Mouse (Mus musculus): ENCODE data around the gene B230104I21Rik. TPM values are rescaled to one million over a fixed set of nuclear protein-coding genes. Genes with fewer than 3 reads are reported as not detected.
A peak's percentile ranks its signal among the peaks of the same experiment; 100 is the strongest.

Gene B230104I21Rik
- polyA plus RNA-seq, 1 experiment from 2014 or later = 0.17 TPM

- Histone ChIP-seq H3K4me2 (ENCODE audit: low read depth, low read length) (peak overlapping the region; percentile 41), H3K9me3 (replicated peaks; ENCODE audit: control insufficient read depth, low read length) (no peaks in the 10 kb centered on the region), H3K36me3 (ENCODE audit: control insufficient read depth, insufficient read depth) (no peaks in the 10 kb centered on the region), H3K27ac (ENCODE audit: low read length) (no peak overlapping the region), H3K4me1 (ENCODE audit: control insufficient read depth, insufficient read depth, low read length) (peaks cover 33% of the 10 kb centered on the region), H3K4me3 (ENCODE audit: low read length) (peak overlapping the region; percentile 29), H3K27me3 (ENCODE audit: control insufficient read depth, insufficient read depth, low read length) (no peaks in the 10 kb centered on the region), H3K9ac (ENCODE audit: low read length) (peak overlapping the region; percentile 39)
- 56% methylated on average over 46 of the region's 48 CpGs for WGBS
- ATAC-seq (replicated peaks; ENCODE audit: extremely low read depth, insufficient read depth, low FRiP score) = no peak
Observed at GRCm38 (mm10) chr4:154334699-154335402, 1.1 kb upstream of the B230104I21Rik start.

GRCm38 (mm10) chr4:154336650-154337049 is 723 bp downstream of the B230104I21Rik start:
- H3K9ac ChIP-seq (ENCODE audit: low read length) = no peak overlapping the region
- H3K4me3 ChIP-seq (ENCODE audit: low read length) = no peak overlapping the region
- H3K4me1 ChIP-seq (ENCODE audit: control insufficient read depth, insufficient read depth, low read length) = peaks cover 20% of the 10 kb centered on the region
- no peaks in the 10 kb centered on the region; the same call in 1 of the 2 replicates for H3K27me3 ChIP-seq (ENCODE audit: control insufficient read depth, insufficient read depth, low read length)
- no peak overlapping the region for H3K4me2 ChIP-seq (ENCODE audit: low read depth, low read length)
- 0 out of 2 replicates have a peak, but pooled peaks cover 4% of the 10 kb centered on the region for H3K36me3 ChIP-seq (ENCODE audit: control insufficient read depth, insufficient read depth)
- H3K9me3 ChIP-seq (replicated peaks; ENCODE audit: control insufficient read depth, low read length) = no peaks in the 10 kb centered on the region
- ATAC-seq (replicated peaks; ENCODE audit: extremely low read depth, insufficient read depth, low FRiP score) = peak; percentile 64
- peak overlapping the region; percentile 62 for H3K27ac ChIP-seq (ENCODE audit: low read length)
- WGBS = 43% methylated on average over 10 of the region's 10 CpGs

GRCm38 (mm10) chr4:154346731-154347522 is 11.0 kb downstream of the B230104I21Rik start:
- H3K27me3 ChIP-seq (ENCODE audit: control insufficient read depth, insufficient read depth, low read length) = no peaks in the 10 kb centered on the region
- H3K9me3 ChIP-seq (replicated peaks; ENCODE audit: control insufficient read depth, low read length) = peaks cover 3% of the 10 kb centered on the region
- 66% methylated on average over 19 of the region's 19 CpGs for WGBS
- H3K4me2 ChIP-seq (ENCODE audit: low read depth, low read length) = no peak overlapping the region
- 0 out of 2 replicates have a peak overlapping the region, but pooled peaks have one; percentile 4 for H3K9ac ChIP-seq (ENCODE audit: low read length)
- H3K36me3 ChIP-seq (ENCODE audit: control insufficient read depth, insufficient read depth) = peaks cover 7% of the 10 kb centered on the region
- ATAC-seq (replicated peaks; ENCODE audit: extremely low read depth, insufficient read depth, low FRiP score) = no peak
- H3K27ac ChIP-seq (ENCODE audit: low read length) = no peak overlapping the region
- peaks cover 16% of the 10 kb centered on the region; the same call in 1 of the 2 replicates for H3K4me1 ChIP-seq (ENCODE audit: control insufficient read depth, insufficient read depth, low read length)
- no peak overlapping the region for H3K4me3 ChIP-seq (ENCODE audit: low read length)

- Histone ChIP-seq H3K4me2 (ENCODE audit: low read depth, low read length) (no peak overlapping the region), H3K36me3 (ENCODE audit: control insufficient read depth, insufficient read depth) (peaks cover 3% of the 10 kb centered on the region; the same call in 1 of the 2 replicates), H3K9ac (ENCODE audit: low read length) (no peak overlapping the region; the same call in 1 of the 2 replicates), H3K9me3 (replicated peaks; ENCODE audit: control insufficient read depth, low read length) (no peaks in the 10 kb centered on the region), H3K27me3 (ENCODE audit: control insufficient read depth, insufficient read depth, low read length) (no peaks in the 10 kb centered on the region), H3K27ac (ENCODE audit: low read length) (no peak overlapping the region; the same call in 1 of the 2 replicates), H3K4me1 (ENCODE audit: control insufficient read depth, insufficient read depth, low read length) (peaks cover 25% of the 10 kb centered on the region), H3K4me3 (ENCODE audit: low read length) (no peak overlapping the region)
- 47% methylated on average over 11 of the region's 11 CpGs for WGBS
- ATAC-seq (replicated peaks; ENCODE audit: extremely low read depth, insufficient read depth, low FRiP score) = no peak
Observed at GRCm38 (mm10) chr4:154348197-154348786, 12.4 kb downstream of the B230104I21Rik start.

- no peaks in the 10 kb centered on the region for H3K36me3 ChIP-seq (ENCODE audit: control insufficient read depth, insufficient read depth)
- WGBS = 33% methylated on average over 13 of the region's 13 CpGs
- H3K27me3 ChIP-seq (ENCODE audit: control insufficient read depth, insufficient read depth, low read length) = no peaks in the 10 kb centered on the region
- no peak overlapping the region for H3K4me3 ChIP-seq (ENCODE audit: low read length)
- ATAC-seq (replicated peaks; ENCODE audit: extremely low read depth, insufficient read depth, low FRiP score) = no peak
- no peak overlapping the region for H3K4me2 ChIP-seq (ENCODE audit: low read depth, low read length)
- H3K4me1 ChIP-seq (ENCODE audit: control insufficient read depth, insufficient read depth, low read length) = peaks cover 21% of the 10 kb centered on the region
- 0 out of 2 replicates have a peak, but pooled peaks cover 2% of the 10 kb centered on the region for H3K9me3 ChIP-seq (replicated peaks; ENCODE audit: control insufficient read depth, low read length)
- no peak overlapping the region; the same call in 1 of the 2 replicates for H3K27ac ChIP-seq (ENCODE audit: low read length)
- peak overlapping the region; percentile 4; the same call in 1 of the 2 replicates for H3K9ac ChIP-seq (ENCODE audit: low read length)
Observed at GRCm38 (mm10) chr4:154352246-154352645, 16.3 kb downstream of the B230104I21Rik start.

- Histone ChIP-seq H3K27me3 (ENCODE audit: control insufficient read depth, insufficient read depth, low read length) (no peaks in the 10 kb centered on the region), H3K4me3 (ENCODE audit: low read length) (no peak overlapping the region), H3K4me1 (ENCODE audit: control insufficient read depth, insufficient read depth, low read length) (peaks cover 41% of the 10 kb centered on the region), H3K36me3 (ENCODE audit: control insufficient read depth, insufficient read depth) (no peaks in the 10 kb centered on the region), H3K27ac (ENCODE audit: low read length) (no peak overlapping the region), H3K4me2 (ENCODE audit: low read depth, low read length) (no peak overlapping the region), H3K9me3 (replicated peaks; ENCODE audit: control insufficient read depth, low read length) (0 out of 2 replicates have a peak, but pooled peaks cover 2% of the 10 kb centered on the region), H3K9ac (ENCODE audit: low read length) (no peak overlapping the region)
- ATAC-seq (replicated peaks; ENCODE audit: extremely low read depth, insufficient read depth, low FRiP score) = no peak
- 95% methylated on average over 5 of the region's 5 CpGs for WGBS
Observed at GRCm38 (mm10) chr4:154355408-154355807, 19.5 kb downstream of the B230104I21Rik start.

- Histone ChIP-seq H3K27ac (ENCODE audit: low read length) (peak overlapping the region; percentile 79), H3K27me3 (ENCODE audit: control insufficient read depth, insufficient read depth, low read length) (no peaks in the 10 kb centered on the region), H3K9me3 (replicated peaks; ENCODE audit: control insufficient read depth, low read length) (0 out of 2 replicates have a peak, but pooled peaks cover 2% of the 10 kb centered on the region), H3K4me1 (ENCODE audit: control insufficient read depth, insufficient read depth, low read length) (peaks cover 30% of the 10 kb centered on the region), H3K4me3 (ENCODE audit: low read length) (no peak overlapping the region), H3K9ac (ENCODE audit: low read length) (peak overlapping the region; percentile 53), H3K4me2 (ENCODE audit: low read depth, low read length) (no peak overlapping the region), H3K36me3 (ENCODE audit: control insufficient read depth, insufficient read depth) (no peaks in the 10 kb centered on the region)
- ATAC-seq (replicated peaks; ENCODE audit: extremely low read depth, insufficient read depth, low FRiP score) = 0 out of 2 replicates have a peak, but pooled peaks have one; percentile 20
- WGBS = 33% methylated on average over 5 of the region's 5 CpGs
Observed at GRCm38 (mm10) chr4:154358370-154358769, 22.4 kb downstream of the B230104I21Rik start.

GRCm38 (mm10) chr4:154358816-154359215 is 22.9 kb downstream of the B230104I21Rik start:
- H3K36me3 ChIP-seq (ENCODE audit: control insufficient read depth, insufficient read depth) = no peaks in the 10 kb centered on the region
- H3K4me3 ChIP-seq (ENCODE audit: low read length) = no peak overlapping the region
- peak overlapping the region; percentile 79 for H3K27ac ChIP-seq (ENCODE audit: low read length)
- peak; percentile 23; the same call in 1 of the 2 replicates for ATAC-seq (replicated peaks; ENCODE audit: extremely low read depth, insufficient read depth, low FRiP score)
- 0 out of 2 replicates have a peak, but pooled peaks cover 2% of the 10 kb centered on the region for H3K9me3 ChIP-seq (replicated peaks; ENCODE audit: control insufficient read depth, low read length)
- no peak overlapping the region for H3K4me2 ChIP-seq (ENCODE audit: low read depth, low read length)
- peaks cover 30% of the 10 kb centered on the region for H3K4me1 ChIP-seq (ENCODE audit: control insufficient read depth, insufficient read depth, low read length)
- peak overlapping the region; percentile 53 for H3K9ac ChIP-seq (ENCODE audit: low read length)
- no peaks in the 10 kb centered on the region for H3K27me3 ChIP-seq (ENCODE audit: control insufficient read depth, insufficient read depth, low read length)
- 36% methylated on average over 11 of the region's 11 CpGs for WGBS
